Mouse (Mus musculus) liver, postnatal 0 days (tissue): ENCODE measurements at regions not wholly inside any gene's neighbourhood (a gene's known extent, or its start where the extent isn't known, plus 50 kb on each side); places are given as distances from the start of the nearest gene placed in this dataset.

Source experiments
- CTCF ChIP-seq: sonication (generic); IDR thresholded peaks from 2 replicates; pipeline ENCODE4 v1.5.1; 2016; ENCODE audit warnings: antibody characterized with exemption, low read depth
- EP300 ChIP-seq: IDR thresholded peaks from 2 replicates; pipeline ENCODE4 v1.6.1; 2016; ENCODE audit warnings: antibody characterized with exemption, low read depth, mild to moderate bottlenecking

GRCm38 (mm10) chr8:17587261-17587861, 1390.7 kb downstream of the Defb40 start:
- TF ChIP-seq CTCF (no peak), EP300 (no peak)
